Mouse (Mus musculus): ENCODE measurements at regions not wholly inside any gene's neighbourhood (a gene's known extent, or its start where the extent isn't known, plus 50 kb on each side); places are given as distances from the start of the nearest gene placed in this dataset.
A peak's percentile ranks its signal among the peaks of the same experiment; 100 is the strongest.

DNA sequence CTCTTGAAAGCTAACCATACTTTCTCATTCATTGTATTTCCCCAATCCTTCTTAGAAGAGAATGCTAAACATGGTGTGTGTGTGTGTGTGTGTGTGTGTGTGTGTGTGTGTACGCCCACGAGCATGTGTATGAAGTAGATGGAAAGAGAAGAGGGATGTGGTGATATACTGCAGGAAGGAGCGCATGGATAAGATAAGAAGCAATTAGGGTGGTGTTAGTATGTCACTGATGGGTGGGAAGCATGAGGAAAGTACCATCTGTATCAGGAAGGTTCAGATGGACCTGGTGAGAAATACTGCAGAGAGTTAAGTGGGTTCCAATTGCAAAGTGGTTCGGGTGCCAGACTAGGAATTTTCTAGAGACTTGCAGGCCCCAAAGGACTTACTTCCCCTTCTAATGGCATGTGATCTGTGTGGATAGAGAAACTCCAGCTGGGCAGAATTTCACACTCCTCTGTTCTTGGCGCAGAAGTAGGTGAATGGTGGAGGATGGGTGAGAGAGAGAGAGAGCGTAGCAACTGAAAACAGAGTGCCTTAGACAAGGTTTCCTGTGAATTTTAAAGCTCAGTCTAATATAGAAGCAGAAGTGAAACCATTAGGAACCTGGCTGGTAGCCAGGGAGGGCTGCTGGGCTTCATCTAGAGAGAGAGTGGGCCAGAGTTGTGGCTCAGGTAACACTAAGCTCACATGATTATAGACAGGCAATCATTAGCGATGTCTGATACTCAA lies 257.5 kb downstream of the Insc start:
- 51% methylated on average over 7 of the region's 7 CpGs for WGBS
- Histone ChIP-seq H3K9me3 (replicated peaks; ENCODE audit: control insufficient read depth, low read length) (no peaks in the 10 kb centered on the region), H3K4me1 (ENCODE audit: control insufficient read depth, insufficient read depth, low read length) (no peaks in the 10 kb centered on the region), H3K36me3 (ENCODE audit: control insufficient read depth, insufficient read depth, low read length) (no peaks in the 10 kb centered on the region), H3K4me3 (replicated peaks; ENCODE audit: low read length) (no peak overlapping the region), H3K27ac (ENCODE audit: low read length) (0 out of 2 replicates have a peak overlapping the region, but pooled peaks have one; percentile 14), H3K9ac (ENCODE audit: low read length) (no peak overlapping the region), H3K27me3 (ENCODE audit: control insufficient read depth, insufficient read depth, low read length) (no peaks in the 10 kb centered on the region), H3K4me2 (ENCODE audit: low read depth, low read length) (no peak overlapping the region)
- peak; percentile 29; the same call in 1 of the 2 replicates for ATAC-seq (ENCODE audit: insufficient read depth, low FRiP score)

DNA sequence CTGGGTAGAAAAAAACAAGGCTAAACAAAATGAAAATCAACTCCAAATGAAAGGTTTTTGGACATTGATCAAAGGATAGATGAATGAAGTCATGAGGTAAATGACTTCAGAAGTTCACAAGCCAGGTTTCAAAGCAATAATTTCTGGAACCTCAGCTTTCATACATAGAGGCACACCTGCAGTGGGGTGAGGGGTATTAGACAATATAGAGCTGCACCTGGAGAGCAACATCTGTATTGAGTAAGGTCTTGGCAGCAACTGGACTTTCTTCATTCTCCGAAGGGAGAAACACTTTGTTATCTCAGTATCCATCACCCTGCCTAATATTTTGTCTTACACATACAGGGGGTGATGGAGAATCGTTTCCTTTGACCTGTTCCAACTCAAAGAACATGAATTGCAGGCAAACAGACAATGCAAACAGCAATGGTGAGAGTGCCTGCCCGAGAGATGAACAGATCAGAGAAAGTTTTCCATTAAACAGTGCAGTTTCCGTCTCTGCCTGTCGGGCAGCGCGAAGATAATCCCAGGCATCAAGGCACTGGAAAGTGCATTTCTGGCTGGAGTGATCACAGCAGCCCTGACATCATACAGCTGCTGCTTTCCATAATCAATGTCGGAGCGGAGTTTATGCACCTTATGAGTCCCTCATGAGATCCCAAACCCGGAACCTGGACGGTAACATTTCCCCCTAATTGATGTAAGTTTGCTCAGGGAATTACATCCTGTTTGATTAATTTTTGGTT lies 270.9 kb downstream of the Insc start:
- 20% methylated on average over 11 of the region's 11 CpGs for WGBS
- Histone ChIP-seq H3K4me2 (ENCODE audit: low read depth, low read length) (no peak overlapping the region), H3K36me3 (ENCODE audit: control insufficient read depth, insufficient read depth, low read length) (no peaks in the 10 kb centered on the region), H3K9ac (ENCODE audit: low read length) (no peak overlapping the region), H3K27me3 (ENCODE audit: control insufficient read depth, insufficient read depth, low read length) (no peaks in the 10 kb centered on the region), H3K4me1 (ENCODE audit: control insufficient read depth, insufficient read depth, low read length) (0 out of 2 replicates have a peak, but pooled peaks cover 3% of the 10 kb centered on the region), H3K9me3 (replicated peaks; ENCODE audit: control insufficient read depth, low read length) (no peaks in the 10 kb centered on the region), H3K27ac (ENCODE audit: low read length) (no peak overlapping the region), H3K4me3 (replicated peaks; ENCODE audit: low read length) (no peak overlapping the region)
- ATAC-seq (ENCODE audit: insufficient read depth, low FRiP score) = no peak

DNA sequence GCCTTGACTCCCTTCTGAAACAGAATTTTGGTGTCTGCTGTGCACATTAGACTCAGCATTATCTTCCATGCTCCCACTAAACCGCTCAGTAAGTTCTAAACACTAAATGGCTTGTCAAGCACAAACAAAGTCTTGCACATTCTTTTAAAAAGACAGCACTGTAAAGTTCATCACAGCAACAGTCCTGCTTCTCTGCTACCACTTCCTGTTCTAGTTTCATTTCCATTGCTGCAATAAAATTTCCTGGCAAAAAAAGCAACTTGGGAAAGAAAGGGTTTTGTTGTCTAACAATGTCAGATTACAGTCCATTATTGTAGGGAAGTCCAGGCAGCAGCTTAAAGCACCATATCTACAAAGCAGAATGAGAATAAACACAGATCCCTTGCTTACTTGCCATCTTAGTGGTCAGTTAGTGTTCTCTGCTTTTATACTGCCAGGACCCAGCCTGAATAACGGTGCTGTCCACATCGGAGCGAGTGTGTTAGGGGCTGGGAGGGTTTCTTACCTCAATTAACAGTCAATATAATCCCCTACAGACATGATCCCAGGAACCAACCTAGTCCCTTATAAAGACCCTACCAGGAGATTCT lies 276.0 kb downstream of the Insc start:
- no peak for ATAC-seq (ENCODE audit: insufficient read depth, low FRiP score)
- Histone ChIP-seq H3K9ac (ENCODE audit: low read length) (no peak overlapping the region), H3K4me3 (replicated peaks; ENCODE audit: low read length) (no peak overlapping the region), H3K4me2 (ENCODE audit: low read depth, low read length) (no peak overlapping the region), H3K36me3 (ENCODE audit: control insufficient read depth, insufficient read depth, low read length) (no peaks in the 10 kb centered on the region), H3K4me1 (ENCODE audit: control insufficient read depth, insufficient read depth, low read length) (0 out of 2 replicates have a peak, but pooled peaks cover 3% of the 10 kb centered on the region), H3K9me3 (replicated peaks; ENCODE audit: control insufficient read depth, low read length) (no peaks in the 10 kb centered on the region), H3K27ac (ENCODE audit: low read length) (no peak overlapping the region), H3K27me3 (ENCODE audit: control insufficient read depth, insufficient read depth, low read length) (no peaks in the 10 kb centered on the region)
- WGBS = 57% methylated on average over 4 of the region's 4 CpGs

DNA sequence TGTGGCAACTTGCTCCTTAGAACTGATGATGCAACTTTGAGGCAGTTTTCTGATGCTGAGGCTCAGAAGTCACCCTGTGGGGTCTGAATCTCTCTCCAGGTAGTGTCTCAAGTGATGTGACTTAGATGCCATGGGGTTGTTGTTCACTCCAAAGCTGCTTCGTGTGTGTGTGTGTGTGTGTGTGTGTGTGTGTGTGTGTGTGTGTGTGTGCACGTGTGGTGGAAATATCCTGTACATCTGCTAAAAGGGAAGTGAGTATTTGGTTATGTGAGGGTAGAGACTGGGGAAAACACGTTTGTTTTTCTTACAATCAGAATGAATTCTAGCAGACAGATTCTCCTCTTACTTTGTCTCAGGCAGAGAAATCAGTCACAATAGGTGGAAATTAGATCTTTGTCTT lies 276.5 kb downstream of the Insc start:
- WGBS = 53% methylated on average over 3 of the region's 3 CpGs
- no peak for ATAC-seq (ENCODE audit: insufficient read depth, low FRiP score)
- no peak overlapping the region for H3K4me2 ChIP-seq (ENCODE audit: low read depth, low read length)
- H3K27ac ChIP-seq (ENCODE audit: low read length) = no peak overlapping the region
- no peaks in the 10 kb centered on the region for H3K27me3 ChIP-seq (ENCODE audit: control insufficient read depth, insufficient read depth, low read length)
- H3K36me3 ChIP-seq (ENCODE audit: control insufficient read depth, insufficient read depth, low read length) = no peaks in the 10 kb centered on the region
- 0 out of 2 replicates have a peak, but pooled peaks cover 3% of the 10 kb centered on the region for H3K4me1 ChIP-seq (ENCODE audit: control insufficient read depth, insufficient read depth, low read length)
- no peak overlapping the region for H3K9ac ChIP-seq (ENCODE audit: low read length)
- no peaks in the 10 kb centered on the region for H3K9me3 ChIP-seq (replicated peaks; ENCODE audit: control insufficient read depth, low read length)
- H3K4me3 ChIP-seq (replicated peaks; ENCODE audit: low read length) = no peak overlapping the region

DNA sequence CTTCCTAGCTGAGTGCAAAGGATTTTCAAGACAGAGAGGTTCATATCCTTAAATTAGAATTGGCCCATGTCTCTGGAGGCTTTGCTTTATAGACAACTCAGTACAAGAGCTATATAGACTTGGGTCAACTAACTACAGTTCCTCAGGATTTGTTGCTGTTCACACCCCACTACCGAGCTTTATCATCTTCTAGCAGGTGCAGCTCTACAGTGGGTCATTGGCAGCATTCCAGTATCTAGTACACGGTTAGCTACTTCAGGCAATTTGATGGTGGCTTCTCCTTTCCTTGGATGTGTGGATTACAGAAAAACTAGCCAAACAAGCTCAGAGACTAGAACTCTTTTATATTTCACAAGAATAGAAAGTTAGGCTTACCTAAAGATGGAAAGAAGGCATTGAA lies 282.3 kb downstream of the Insc start:
- Histone ChIP-seq H3K27me3 (ENCODE audit: control insufficient read depth, insufficient read depth, low read length) (no peaks in the 10 kb centered on the region), H3K27ac (ENCODE audit: low read length) (no peak overlapping the region), H3K36me3 (ENCODE audit: control insufficient read depth, insufficient read depth, low read length) (no peaks in the 10 kb centered on the region), H3K9me3 (replicated peaks; ENCODE audit: control insufficient read depth, low read length) (no peaks in the 10 kb centered on the region), H3K4me2 (ENCODE audit: low read depth, low read length) (no peak overlapping the region), H3K4me3 (replicated peaks; ENCODE audit: low read length) (no peak overlapping the region), H3K4me1 (ENCODE audit: control insufficient read depth, insufficient read depth, low read length) (no peaks in the 10 kb centered on the region), H3K9ac (ENCODE audit: low read length) (no peak overlapping the region)
- no peak for ATAC-seq (ENCODE audit: insufficient read depth, low FRiP score)
- whole genome bisulfite sequencing = 44% methylated on average over 2 of the region's 2 CpGs

DNA sequence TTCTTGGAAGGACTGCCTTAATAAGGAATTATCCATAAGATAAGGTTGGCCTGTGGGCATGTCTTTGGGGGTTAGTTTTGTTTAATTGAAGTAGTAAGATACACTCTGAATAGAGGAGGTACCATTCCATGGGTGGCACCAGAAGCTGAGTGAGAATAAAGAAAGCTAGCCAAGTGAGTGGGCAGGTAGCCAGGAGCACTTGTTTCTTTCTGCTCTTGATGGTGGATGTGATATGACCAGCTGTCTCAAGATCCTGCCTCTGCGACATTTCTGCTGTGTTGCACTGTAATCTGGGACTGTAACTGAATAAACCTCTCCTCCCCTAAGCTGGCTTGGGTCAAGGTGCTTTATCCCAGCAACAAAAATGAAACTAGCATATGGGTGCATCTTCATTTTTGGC lies 284.2 kb downstream of the Insc start:
- Histone ChIP-seq H3K4me2 (ENCODE audit: low read depth, low read length) (no peak overlapping the region), H3K4me1 (ENCODE audit: control insufficient read depth, insufficient read depth, low read length) (no peaks in the 10 kb centered on the region), H3K27me3 (ENCODE audit: control insufficient read depth, insufficient read depth, low read length) (no peaks in the 10 kb centered on the region), H3K27ac (ENCODE audit: low read length) (no peak overlapping the region), H3K36me3 (ENCODE audit: control insufficient read depth, insufficient read depth, low read length) (no peaks in the 10 kb centered on the region), H3K4me3 (replicated peaks; ENCODE audit: low read length) (no peak overlapping the region), H3K9ac (ENCODE audit: low read length) (no peak overlapping the region), H3K9me3 (replicated peaks; ENCODE audit: control insufficient read depth, low read length) (no peaks in the 10 kb centered on the region)
- 77% methylated on average over 1 of the region's 1 CpGs for WGBS
- no peak for ATAC-seq (ENCODE audit: insufficient read depth, low FRiP score)

DNA sequence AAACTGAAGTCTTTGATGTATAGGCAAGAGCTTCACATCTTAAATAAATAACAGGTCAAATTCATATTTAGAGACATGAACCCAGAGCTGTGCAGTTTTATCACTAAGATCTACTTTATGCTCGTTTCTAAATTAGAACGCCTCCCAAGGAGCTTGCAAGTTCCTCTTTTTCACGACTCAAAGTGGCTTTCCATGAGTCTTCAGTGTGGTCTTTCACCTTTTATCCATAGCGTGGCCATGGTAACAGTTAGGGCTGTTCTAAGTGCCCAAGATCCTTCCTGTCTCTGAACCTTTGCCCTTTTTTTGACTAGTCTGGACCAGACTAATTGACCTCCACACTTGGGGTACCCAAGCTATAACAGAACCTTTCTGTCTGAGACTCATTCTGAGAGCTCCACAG lies 290.5 kb downstream of the Insc start:
- Histone ChIP-seq H3K27me3 (ENCODE audit: control insufficient read depth, insufficient read depth, low read length) (no peaks in the 10 kb centered on the region), H3K4me3 (replicated peaks; ENCODE audit: low read length) (no peak overlapping the region), H3K4me2 (ENCODE audit: low read depth, low read length) (no peak overlapping the region), H3K36me3 (ENCODE audit: control insufficient read depth, insufficient read depth, low read length) (no peaks in the 10 kb centered on the region), H3K9ac (ENCODE audit: low read length) (no peak overlapping the region), H3K27ac (ENCODE audit: low read length) (no peak overlapping the region), H3K4me1 (ENCODE audit: control insufficient read depth, insufficient read depth, low read length) (no peaks in the 10 kb centered on the region), H3K9me3 (replicated peaks; ENCODE audit: control insufficient read depth, low read length) (no peaks in the 10 kb centered on the region)
- no peak for ATAC-seq (ENCODE audit: insufficient read depth, low FRiP score)
- WGBS = 67% methylated on average over 4 of the region's 4 CpGs

DNA sequence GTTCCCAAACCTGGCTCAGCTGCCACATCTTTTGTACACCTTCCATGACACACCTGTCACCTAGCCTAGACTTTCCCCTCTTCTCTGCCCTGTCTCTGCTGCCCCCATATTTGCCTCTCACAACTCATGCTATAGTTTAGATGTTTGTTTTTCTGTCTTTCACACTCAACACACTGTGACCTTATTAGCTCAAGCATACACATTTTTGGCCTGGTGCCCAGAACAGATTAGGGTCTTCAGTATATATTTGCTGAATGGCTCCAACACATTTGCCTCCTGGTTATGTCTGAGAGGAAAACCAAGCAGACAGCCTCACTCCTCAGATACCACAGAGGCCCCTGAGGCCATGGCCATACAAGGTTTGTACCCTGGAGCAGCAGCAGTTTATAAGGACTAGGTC lies 312.0 kb downstream of the Insc start:
- Histone ChIP-seq H3K4me2 (ENCODE audit: low read depth, low read length) (no peak overlapping the region), H3K9me3 (replicated peaks; ENCODE audit: control insufficient read depth, low read length) (no peaks in the 10 kb centered on the region), H3K4me1 (ENCODE audit: control insufficient read depth, insufficient read depth, low read length) (no peaks in the 10 kb centered on the region), H3K27ac (ENCODE audit: low read length) (no peak overlapping the region), H3K36me3 (ENCODE audit: control insufficient read depth, insufficient read depth, low read length) (no peaks in the 10 kb centered on the region), H3K9ac (ENCODE audit: low read length) (no peak overlapping the region), H3K27me3 (ENCODE audit: control insufficient read depth, insufficient read depth, low read length) (no peaks in the 10 kb centered on the region), H3K4me3 (replicated peaks; ENCODE audit: low read length) (no peak overlapping the region)
- 0 out of 2 replicates have a peak, but pooled peaks have one; percentile 17 for ATAC-seq (ENCODE audit: insufficient read depth, low FRiP score)

DNA sequence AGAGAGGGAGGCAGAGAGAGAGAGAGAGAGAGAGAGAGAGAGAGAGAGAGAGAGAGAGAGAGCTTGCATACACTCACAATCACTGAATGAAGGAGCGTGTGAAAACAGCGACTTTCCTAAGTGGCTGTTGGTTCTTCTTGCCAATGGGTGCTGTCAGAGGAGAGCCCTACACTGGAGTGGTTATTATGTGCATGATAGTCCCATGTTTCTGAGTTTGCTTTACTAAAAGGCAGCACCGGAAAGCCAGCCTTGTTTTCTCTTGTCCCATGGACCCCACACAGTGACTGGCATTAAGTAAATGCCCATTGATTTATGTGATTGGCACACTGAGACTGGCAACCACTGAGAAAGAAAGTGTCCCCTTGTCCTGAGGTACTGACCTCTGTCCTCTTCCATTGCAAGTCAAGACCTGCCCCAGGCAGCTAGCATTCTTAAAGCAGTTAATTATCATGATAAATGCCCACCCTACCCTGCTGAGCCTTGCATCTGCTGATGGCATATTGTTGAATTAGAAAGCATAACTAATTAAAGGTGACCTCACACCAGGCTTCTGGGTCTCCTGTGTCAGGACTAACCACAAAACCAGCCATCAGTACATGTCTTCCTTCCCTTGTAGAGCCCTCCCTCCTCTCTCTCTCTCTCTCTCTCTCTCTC lies 313.6 kb downstream of the Insc start:
- no peaks in the 10 kb centered on the region for H3K27me3 ChIP-seq (ENCODE audit: control insufficient read depth, insufficient read depth, low read length)
- no peaks in the 10 kb centered on the region for H3K36me3 ChIP-seq (ENCODE audit: control insufficient read depth, insufficient read depth, low read length)
- H3K9me3 ChIP-seq (replicated peaks; ENCODE audit: control insufficient read depth, low read length) = no peaks in the 10 kb centered on the region
- H3K4me2 ChIP-seq (ENCODE audit: low read depth, low read length) = no peak overlapping the region
- no peak for ATAC-seq (ENCODE audit: insufficient read depth, low FRiP score)
- WGBS = 62% methylated on average over 3 of the region's 3 CpGs
- H3K4me3 ChIP-seq (replicated peaks; ENCODE audit: low read length) = no peak overlapping the region
- H3K9ac ChIP-seq (ENCODE audit: low read length) = no peak overlapping the region
- no peaks in the 10 kb centered on the region for H3K4me1 ChIP-seq (ENCODE audit: control insufficient read depth, insufficient read depth, low read length)
- no peak overlapping the region for H3K27ac ChIP-seq (ENCODE audit: low read length)

Measured in stomach, embryonic 16.5 days (tissue).